Mouse (Mus musculus) bone marrow, adult 2 months (tissue): ENCODE data around the gene B230219D22Rik.
A peak's percentile ranks its signal among the peaks of the same experiment; 100 is the strongest.

ENCODE experiments used
- CTCF ChIP-seq: fragments of 200-500 bp; IDR thresholded peaks from 2 replicates; pipeline ENCODE4 v1.5.1; 2011; ENCODE audit warnings: low read length, control low read depth; ENCODE audit not compliant: control insufficient read depth, insufficient read depth
- POLR2A ChIP-seq: fragments of 200-500 bp; IDR thresholded peaks from 2 replicates; pipeline ENCODE4 v1.6.1; 2011; ENCODE audit warnings: low read depth, mild to moderate bottlenecking, control low read depth, low read length, borderline replicate concordance; ENCODE audit not compliant: control insufficient read depth

- TF ChIP-seq POLR2A: peak; percentile 70; the same call in 1 of the 2 replicates
- no peak for TF ChIP-seq CTCF
These were observed 34.4 kb downstream of the B230219D22Rik start, which contains the start of gene Pcbd2 for GRCm38 (mm10) chr13:55727120-55727838.
